Mouse (Mus musculus) liver, embryonic 14.5 days (tissue): ENCODE measurements around the gene Mn1. TPM values are rescaled to one million over a fixed set of nuclear protein-coding genes. Genes with fewer than 3 reads are reported as not detected.

Experiments
- ATAC-seq: fragments of 200-750 bp; cut with Nextera tagmentation; 2 replicates; pipeline ENCODE4 v1.8.0; 2017; ENCODE audit warnings: moderate number of reproducible peaks, mild to moderate bottlenecking, moderate library complexity; ENCODE audit not compliant: insufficient read depth
- DNase-seq, 3 experiments: peaks; one replicate each; pipeline ENCODE4 v3.0.0-alpha.2; 2012 to 2013; ENCODE audit warnings: low read depth in 3 of 3, low spot score in 3 of 3
- H3K27ac ChIP-seq: fragments of 300-500 bp; sonication (generic); 2 replicates; pipeline ENCODE4 v1.5.1; 2014; ENCODE audit warnings: moderate library complexity, mild to moderate bottlenecking, control low read depth, inconsistent platforms
- H3K27me3 ChIP-seq: fragments of 300-500 bp; sonication (generic); 2 replicates; pipeline ENCODE4 v1.6.1; 2014; ENCODE audit warnings: mild to moderate bottlenecking, low read length, moderate library complexity; ENCODE audit not compliant: control insufficient read depth, insufficient read depth
- H3K36me3 ChIP-seq: fragments of 300-500 bp; sonication (generic); replicated peaks from 2 replicates; pipeline ENCODE4 v1.6.1; 2014; ENCODE audit warnings: low read depth; ENCODE audit not compliant: control insufficient read depth, insufficient read depth
- H3K4me1 ChIP-seq, 2 experiments: fragments of 200-500 bp in 1 of 2; fragments of 300-500 bp in 1 of 2; sonication (generic) in 1 of 2; replicated peaks; 2 replicates each; pipeline ENCODE4 v1.6.1; 2012 to 2014; ENCODE audit warnings: antibody characterized with exemption in 1 of 2, inconsistent platforms in 1 of 2, low read length in 1 of 2; ENCODE audit not compliant: control insufficient read depth in 2 of 2, insufficient read depth in 2 of 2
- H3K4me2 ChIP-seq: fragments of 300-500 bp; sonication (generic); 2 replicates; pipeline ENCODE4 v1.6.1; 2014; ENCODE audit warnings: low read depth, mild to moderate bottlenecking, control low read depth, moderate library complexity
- H3K4me3 ChIP-seq, 2 experiments: fragments of 200-500 bp in 1 of 2; fragments of 300-500 bp in 1 of 2; sonication (generic) in 1 of 2; 2 replicates each; pipeline ENCODE4 v1.5.1; 2012 to 2014; ENCODE audit warnings: low read depth in 2 of 2, low read length in 2 of 2, mild to moderate bottlenecking in 2 of 2, control low read depth in 1 of 2, inconsistent platforms in 1 of 2, moderate library complexity in 1 of 2; ENCODE audit not compliant: insufficient read depth in 1 of 2
- H3K9ac ChIP-seq: fragments of 300-500 bp; sonication (generic); replicated peaks from 2 replicates; pipeline ENCODE4 v1.6.1; 2014; ENCODE audit warnings: mild to moderate bottlenecking, control low read depth, moderate library complexity
- H3K9me3 ChIP-seq: fragments of 300-500 bp; sonication (generic); 2 replicates; pipeline ENCODE4 v1.6.1; 2016; ENCODE audit warnings: low read length, mixed read lengths; ENCODE audit not compliant: control insufficient read depth
- CTCF ChIP-seq: IDR thresholded peaks from 2 replicates; pipeline ENCODE4 v1.5.1; 2016; ENCODE audit warnings: antibody characterized with exemption, low read depth, control low read depth
- EP300 ChIP-seq: IDR thresholded peaks from 2 replicates; pipeline ENCODE4 v1.6.1; 2016; ENCODE audit warnings: antibody characterized with exemption, low read depth
- WGBS: fragments of 180-500 bp; shearing (Covaris S2); extraction: QIAGEN DNeasy Blood & Tissue Kit; methylation state at CpG from one replicate; pipeline ENCODE4 v1.1.7; 2014; ENCODE audit not compliant: insufficient replicate concordance; 5-methylcytosine and 5-hydroxymethylcytosine counted together
- polyA plus RNA-seq, 2 experiments: library from polyadenylated mRNA; depleted of rRNA in 1 of 2; stranded (reverse) in 1 of 2; unstranded in 1 of 2; fragments of >200 nt; fragmentation: Nextera tagmentation in 1 of 2; extraction: Ambion mirVana in 1 of 2; gene quantifications; 2 replicates each; pipeline versions ENCODE4 v1.2.1 to v1.2.3; 2012 to 2014

Gene Mn1
- polyA plus RNA-seq, 2 experiments = 0.44 to 0.81 TPM

DNA sequence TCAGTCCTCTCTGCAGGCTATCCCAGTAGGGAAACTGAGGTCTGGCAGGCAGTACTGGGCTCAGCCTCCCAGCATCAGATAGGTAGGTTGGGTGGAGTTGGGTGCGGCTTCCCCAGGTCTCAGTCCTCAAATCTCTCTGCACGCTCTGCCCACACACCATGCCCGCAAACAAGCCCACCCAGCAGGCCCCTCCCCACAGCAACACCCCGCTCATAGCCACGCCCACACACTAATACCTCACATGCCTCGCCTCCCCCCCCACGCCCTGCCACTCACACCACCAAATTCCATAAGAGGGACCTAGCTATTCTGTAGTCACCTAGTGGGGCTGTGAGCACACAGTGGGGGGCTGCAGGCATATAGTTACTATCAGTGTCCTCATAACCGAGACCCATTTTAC is 21.7 kb downstream of the Mn1 start:
- Histone ChIP-seq H3K4me1 (peaks cover 0 to 3% of the 10 kb centered on the region in 2 experiments; a peak in 1 of 4 replicates), H3K9ac (no peak overlapping the region), H3K4me3 (no peak overlapping the region), H3K36me3 (no peaks in the 10 kb centered on the region), H3K27me3 (no peaks in the 10 kb centered on the region), H3K9me3 (no peaks in the 10 kb centered on the region), H3K27ac (no peak overlapping the region), H3K4me2 (no peak overlapping the region)
- ATAC-seq (no peak), DNase-seq (no peak)
- WGBS = 41% methylated on average over 8 of the region's 8 CpGs
- TF ChIP-seq EP300 = no peak
- TF ChIP-seq CTCF = no peak

DNA sequence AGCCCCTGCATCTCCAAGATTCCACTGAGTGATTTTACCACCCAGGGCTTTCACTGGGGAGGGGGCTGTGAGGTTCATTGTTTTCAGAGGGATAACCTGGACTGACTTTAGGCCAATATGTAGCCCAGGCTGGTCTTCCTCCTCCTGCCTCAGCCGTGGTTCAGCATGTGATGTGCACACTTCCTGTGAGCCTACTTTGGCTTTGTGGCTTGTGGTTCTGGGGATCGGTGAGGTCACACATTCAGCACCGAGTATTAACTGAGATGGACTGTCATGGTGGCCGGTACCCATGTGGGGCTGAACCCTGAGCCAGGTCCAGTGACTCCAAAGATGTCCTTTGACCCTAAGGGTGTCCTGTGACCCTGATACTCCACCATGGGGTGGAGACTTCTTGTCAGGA is 23.1 kb downstream of the Mn1 start:
- TF ChIP-seq EP300 (no peak), CTCF (no peak)
- DNase-seq (no peak), ATAC-seq (no peak)
- no peak overlapping the region for H3K27ac ChIP-seq
- no peaks in the 10 kb centered on the region for H3K9me3 ChIP-seq
- 15% methylated on average over 4 of the region's 4 CpGs for WGBS
- H3K36me3 ChIP-seq = no peaks in the 10 kb centered on the region
- H3K4me2 ChIP-seq = no peak overlapping the region
- no peaks in the 10 kb centered on the region for H3K27me3 ChIP-seq
- H3K9ac ChIP-seq = no peak overlapping the region
- no peak overlapping the region for H3K4me3 ChIP-seq
- H3K4me1 ChIP-seq = peaks cover 0 to 3% of the 10 kb centered on the region in 2 experiments; a peak in 1 of 4 replicates

DNA sequence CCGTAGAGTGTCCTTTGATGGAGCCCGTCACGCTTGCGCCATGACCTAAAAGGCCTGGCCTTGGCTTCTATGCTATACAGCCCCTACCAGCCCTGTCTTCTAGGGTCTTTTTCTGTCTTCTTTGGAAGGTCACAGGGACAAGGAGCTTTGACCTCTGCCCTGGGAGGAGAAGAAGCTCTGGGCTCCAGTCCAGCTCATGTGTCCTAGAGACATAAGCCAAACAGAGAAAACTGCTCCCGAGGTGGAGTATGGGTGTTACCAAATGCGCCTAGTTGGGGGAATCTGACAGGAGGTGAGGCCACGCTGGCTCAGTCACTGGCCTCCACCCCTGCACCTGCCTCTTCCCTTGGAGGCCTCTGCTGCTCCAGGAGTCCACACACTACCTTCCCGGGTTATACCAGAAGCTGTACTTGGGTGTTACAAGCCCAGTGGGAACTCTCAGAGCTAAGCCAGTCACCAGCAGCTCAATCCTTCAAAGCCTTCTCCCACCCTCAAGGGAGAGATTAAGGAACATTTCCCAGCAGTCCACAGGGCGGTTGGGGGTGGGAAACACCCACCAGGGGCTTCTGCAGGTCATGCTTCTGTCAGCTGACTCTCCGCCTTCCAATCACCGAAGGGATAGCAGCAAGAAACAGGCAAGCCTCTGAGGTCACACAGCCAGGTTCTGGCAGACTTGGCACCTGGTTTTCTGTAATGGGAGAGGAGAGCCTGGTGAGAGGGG is 25.1 kb downstream of the Mn1 start:
- no peaks in the 10 kb centered on the region for H3K9me3 ChIP-seq
- DNase-seq = no peak
- H3K9ac ChIP-seq = no peak overlapping the region
- no peak overlapping the region for H3K4me2 ChIP-seq
- no peak for ATAC-seq
- no peaks in the 10 kb centered on the region for H3K4me1 ChIP-seq
- no peak overlapping the region for H3K27ac ChIP-seq
- no peak overlapping the region for H3K4me3 ChIP-seq
- H3K27me3 ChIP-seq = no peaks in the 10 kb centered on the region
- TF ChIP-seq EP300 = no peak
- no peak for TF ChIP-seq CTCF
- H3K36me3 ChIP-seq = no peaks in the 10 kb centered on the region
- WGBS = 65% methylated on average over 11 of the region's 11 CpGs

DNA sequence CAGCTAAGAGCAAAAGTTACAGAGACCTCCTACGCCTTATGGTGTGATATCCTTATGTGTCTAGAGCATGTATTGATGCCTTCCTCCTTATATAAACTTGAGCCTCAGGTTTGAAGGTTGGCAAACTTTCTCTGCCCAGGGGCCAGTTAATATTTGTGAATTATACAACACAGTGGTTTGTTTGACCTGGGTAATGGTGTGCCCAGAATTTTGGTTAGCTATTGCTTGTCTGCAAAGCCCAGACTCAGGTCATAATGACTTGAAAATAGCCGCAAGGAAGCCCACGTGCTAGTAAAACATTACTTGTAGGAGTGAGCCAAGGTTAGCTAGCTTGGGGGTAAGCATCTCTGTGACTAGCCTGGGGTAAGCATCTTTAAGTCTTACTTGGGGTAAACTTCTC is 26.5 kb downstream of the Mn1 start:
- Histone ChIP-seq H3K9me3 (no peaks in the 10 kb centered on the region), H3K4me2 (no peak overlapping the region), H3K9ac (no peak overlapping the region), H3K4me3 (no peak overlapping the region), H3K36me3 (no peaks in the 10 kb centered on the region), H3K27me3 (no peaks in the 10 kb centered on the region), H3K4me1 (no peaks in the 10 kb centered on the region), H3K27ac (no peak overlapping the region)
- no peak for ATAC-seq
- TF ChIP-seq CTCF (no peak), EP300 (no peak)
- 76% methylated on average over 3 of the region's 3 CpGs for WGBS
- DNase-seq = no peak

DNA sequence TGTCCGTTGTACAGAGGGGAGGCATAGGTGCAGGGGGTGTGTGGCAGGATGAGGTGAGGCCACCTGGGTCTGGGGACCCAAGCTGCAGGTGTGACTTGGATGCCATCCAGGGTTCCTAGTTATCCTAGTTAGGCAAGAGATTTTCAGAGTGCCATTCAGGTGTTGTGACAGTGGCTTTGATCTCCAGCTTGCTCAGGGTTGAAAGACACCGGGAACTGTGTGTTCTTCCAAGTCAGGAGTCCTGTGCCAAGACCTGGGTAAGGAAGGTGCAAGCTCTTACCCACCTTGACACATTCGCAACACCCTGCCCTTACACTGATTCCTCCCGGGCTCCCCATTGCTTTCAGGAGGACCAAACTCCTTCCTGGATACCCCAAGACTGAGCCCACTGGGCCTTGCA is 27.2 kb downstream of the Mn1 start:
- Histone ChIP-seq H3K4me1 (no peaks in the 10 kb centered on the region), H3K4me3 (no peak overlapping the region), H3K27ac (no peak overlapping the region), H3K9me3 (no peaks in the 10 kb centered on the region), H3K36me3 (no peaks in the 10 kb centered on the region), H3K4me2 (no peak overlapping the region), H3K27me3 (no peaks in the 10 kb centered on the region), H3K9ac (no peak overlapping the region)
- no peak for TF ChIP-seq EP300
- no peak for TF ChIP-seq CTCF
- WGBS = 69% methylated on average over 4 of the region's 4 CpGs
- ATAC-seq (no peak), DNase-seq (no peak)
